Mouse (Mus musculus) R1 (cell line): ENCODE measurements around the gene Haghl.
A peak's percentile ranks its signal among the peaks of the same experiment; 100 is the strongest.

ENCODE experiments used
- DNase-seq: peaks from one replicate; pipeline ENCODE4 v3.0.0-alpha.2; 2018; ENCODE audit warnings: low read depth, low spot score

Haghl gene

DNA sequence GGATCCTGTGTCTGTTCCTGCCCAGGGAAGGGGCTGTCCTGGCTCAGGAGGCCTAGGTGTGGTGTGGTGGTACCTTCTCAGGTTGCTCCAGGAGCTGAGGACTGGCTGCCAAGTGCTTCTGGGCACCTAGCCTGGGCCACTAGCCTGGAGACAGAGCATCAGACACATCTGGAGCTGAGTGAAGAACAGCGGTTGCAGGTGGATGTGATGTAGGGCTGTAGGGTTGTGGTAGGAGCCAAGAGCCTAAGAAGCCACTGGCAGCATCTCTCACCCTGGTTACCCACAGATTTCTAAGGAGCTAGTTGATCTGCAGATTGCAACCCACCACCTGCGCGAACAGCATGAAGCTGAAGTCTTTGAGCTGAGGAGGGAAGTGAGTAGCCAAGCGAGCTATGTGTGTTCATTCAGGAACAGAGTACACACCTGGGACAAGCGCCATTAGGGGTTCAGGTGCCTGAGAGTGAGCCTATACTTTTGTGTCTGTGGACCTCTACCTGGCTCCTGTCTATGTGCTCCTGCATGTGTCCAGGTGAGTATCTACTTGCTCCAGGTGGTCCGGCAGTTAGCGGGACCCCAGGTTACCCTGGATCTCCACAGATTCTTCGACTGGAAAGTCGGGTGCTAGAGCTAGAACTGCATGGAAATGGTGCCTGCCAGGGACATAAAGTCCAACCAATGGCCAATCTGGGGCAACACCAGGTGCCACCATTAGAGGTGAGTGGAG lies 1.5 kb upstream of the Haghl start:
- DNase-seq: no peak

DNA sequence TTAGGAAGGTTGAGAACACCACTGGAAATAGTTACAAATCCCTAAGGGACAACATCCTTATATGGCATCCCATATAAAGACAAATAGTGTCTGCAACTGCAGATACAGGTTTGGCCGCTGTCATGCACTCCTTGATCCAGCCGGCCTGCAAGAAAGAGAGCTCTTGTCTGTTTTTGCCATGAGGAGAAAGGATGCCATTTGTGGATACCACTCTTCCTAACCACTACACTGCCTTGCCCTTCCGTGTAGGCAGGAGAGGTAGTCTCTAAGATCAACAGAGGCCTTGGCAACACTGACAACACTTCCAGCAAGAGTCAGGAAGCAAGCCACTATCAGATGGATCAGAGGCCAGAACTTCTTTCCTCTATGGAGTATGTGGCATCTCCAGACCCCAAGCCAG lies 807 bp upstream of the Haghl start, which contains the start of gene Ccdc78:
Gene Ccdc78 (plus strand): TSS at position 301 of the 400 bp plus-strand sequence.
- DNase-seq: no peak

DNA sequence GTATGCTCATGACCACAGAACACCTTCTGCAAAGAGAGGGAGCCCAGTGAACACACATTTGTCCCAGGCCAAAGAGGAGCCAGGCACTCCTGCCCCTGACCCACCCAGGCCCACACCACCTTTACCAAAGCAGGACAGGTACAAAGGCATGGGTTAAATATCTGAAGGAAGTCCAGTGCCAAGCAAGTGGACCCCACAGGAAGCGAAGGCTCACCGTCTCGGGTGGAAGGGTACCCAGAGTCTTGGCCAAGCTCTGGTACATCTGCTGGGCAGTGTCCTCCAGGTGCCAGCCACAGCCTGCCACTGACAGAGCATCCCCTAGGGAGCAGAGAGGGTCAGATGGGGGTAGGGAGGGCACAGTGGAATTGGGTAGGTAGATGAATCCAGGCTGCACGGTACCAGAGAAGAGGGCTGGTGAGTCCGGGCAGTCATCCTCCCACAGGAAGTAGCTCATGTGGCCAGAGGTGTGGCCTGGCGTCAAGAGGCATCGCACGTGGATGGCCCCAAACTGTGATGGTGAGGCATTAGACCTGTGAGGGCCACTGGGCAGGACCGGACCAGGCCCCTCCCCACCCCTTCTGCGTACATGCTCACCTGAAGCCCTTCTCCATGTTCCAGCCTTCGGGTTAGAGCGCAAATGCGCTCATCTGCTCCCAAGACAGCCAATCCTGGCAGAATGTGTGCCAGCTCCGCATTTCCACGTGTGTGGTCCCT lies 1.5 kb downstream of the Haghl start:
- DNase-seq: no peak

DNA sequence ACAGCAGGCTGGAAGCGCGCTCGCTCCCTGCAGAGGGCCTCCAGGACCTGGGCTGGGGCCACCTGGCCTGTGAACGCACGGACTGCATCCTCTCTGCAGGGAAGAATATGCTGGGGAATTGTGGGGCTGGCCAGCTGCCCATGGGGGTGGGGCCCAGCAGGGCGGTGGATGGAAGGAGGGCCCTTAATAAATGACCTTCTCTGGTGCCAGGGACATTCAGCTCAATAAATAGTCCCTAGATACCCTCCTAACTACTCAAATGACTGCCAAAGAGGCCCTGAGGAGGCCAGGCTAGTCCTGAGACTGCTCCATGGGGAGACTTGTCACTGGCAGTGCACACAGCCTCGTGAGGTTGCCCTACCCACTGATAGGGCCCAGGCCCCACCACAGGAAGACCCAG lies 2.4 kb downstream of the Haghl start:
- DNase-seq: no peak

DNA sequence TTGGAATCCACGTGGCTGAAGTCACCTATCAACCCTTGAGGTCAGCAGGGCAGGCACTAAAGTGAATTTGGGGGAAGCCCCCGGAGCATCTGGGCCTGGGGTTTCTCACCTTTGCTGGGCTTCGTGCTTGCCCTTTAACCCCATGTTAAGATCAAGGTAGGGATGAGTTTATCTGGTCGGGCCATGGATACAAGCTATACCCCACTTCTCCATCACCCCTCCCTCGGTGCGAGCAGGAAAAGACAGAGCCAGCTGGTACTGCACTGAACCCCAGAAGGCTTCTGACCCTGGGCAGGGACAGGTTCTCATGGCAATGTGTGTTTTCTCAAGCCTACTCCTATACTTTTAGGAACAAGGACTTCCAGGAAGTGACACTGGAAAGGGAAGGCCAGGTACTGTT lies 4.1 kb downstream of the Haghl start:
- no peak for DNase-seq

GRCm38 (mm10) chr17:25777948-25778347 lies 7.5 kb downstream of the Haghl start:
- DNase-seq: no peak

DNA sequence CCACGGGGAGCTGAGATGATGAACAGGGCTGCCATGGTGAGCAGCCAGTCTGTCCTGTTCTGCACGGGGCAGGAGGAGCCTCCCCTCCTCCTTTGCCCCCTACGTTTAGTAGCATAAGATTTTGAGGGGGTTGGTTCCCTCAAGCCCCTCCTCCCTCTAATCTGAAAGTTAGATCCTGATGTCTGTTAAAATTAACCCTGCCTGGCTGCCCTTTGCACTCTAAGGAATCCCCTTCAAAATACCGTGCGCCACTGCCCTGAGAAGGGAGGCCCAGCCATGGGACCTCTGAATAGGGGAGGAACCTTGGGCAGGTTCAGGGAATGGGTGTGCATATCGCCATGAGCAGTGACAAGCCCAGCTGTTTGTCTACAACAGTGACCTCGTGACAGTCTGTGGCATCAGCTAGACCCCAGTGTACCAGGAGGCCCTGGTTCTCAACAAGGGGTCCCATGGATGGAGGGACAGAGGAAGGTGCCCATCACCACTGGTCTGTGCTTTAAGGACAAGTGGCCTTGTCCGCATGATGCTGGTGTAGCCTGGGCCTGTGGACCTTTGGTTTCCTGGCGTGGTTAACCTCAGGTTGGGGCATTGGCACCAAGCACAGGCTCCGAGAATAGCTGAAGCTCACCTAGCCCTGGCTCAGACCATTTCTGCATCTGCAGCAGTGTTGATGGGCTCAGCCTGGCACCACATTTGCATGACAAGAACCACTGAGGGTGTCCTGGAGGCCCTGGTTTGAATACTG lies 10.0 kb downstream of the Haghl start:
- DNase-seq: no peak

DNA sequence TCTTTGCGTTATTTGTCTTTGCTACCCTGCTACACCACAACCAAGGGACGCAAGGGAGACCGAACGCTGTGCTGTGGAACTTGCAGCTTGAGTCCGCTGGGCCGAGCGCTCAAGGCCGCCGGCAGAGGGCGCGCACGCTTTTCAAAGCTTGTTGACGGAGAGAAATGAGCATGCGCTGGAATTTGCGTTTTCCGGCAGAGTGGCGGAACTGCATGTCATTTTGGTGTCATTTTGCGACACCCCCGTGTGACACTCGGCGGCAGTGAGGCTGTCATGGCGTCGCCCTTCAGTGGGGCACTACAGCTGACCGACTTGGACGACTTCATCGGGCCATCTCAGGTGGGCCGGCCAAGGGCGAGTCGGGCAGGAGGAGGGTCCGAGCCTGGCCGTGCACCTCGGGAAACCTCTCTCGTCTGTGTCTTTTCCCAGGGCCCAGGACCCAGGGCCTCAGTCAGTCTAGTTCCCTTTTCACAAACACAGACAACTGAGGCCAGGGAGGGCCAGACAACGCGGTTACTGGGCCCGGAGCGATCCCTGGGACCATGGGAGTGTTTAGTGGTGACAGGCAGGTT lies 11.8 kb downstream of the Haghl start, which contains the start of gene Narfl:
Gene Narfl (plus strand): TSS at position 228 of the 572 bp plus-strand sequence.
- DNase-seq: peak; percentile 98

GRCm38 (mm10) chr17:25769331-25769730 lies 16.1 kb downstream of the Haghl start:
- no peak for DNase-seq

DNA sequence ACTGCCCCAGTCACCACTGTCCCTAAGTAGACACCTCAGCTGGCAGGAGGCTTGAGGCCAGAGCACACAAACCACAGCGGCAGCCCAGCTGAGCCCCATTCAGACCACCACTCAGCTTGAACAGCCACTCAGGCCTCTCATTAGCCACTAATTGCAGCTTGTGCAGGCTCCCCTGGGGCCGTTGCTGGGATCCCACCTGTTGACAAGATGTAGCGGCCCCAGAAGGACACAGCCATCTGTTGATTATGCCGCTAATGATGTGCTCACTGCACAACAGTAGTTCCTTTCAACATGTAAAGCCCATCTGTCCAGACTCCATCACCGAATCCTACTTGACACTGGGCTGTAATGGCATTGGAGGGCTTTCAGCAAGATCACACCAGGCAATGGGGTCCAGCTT lies 19.6 kb downstream of the Haghl start:
- no peak for DNase-seq

DNA sequence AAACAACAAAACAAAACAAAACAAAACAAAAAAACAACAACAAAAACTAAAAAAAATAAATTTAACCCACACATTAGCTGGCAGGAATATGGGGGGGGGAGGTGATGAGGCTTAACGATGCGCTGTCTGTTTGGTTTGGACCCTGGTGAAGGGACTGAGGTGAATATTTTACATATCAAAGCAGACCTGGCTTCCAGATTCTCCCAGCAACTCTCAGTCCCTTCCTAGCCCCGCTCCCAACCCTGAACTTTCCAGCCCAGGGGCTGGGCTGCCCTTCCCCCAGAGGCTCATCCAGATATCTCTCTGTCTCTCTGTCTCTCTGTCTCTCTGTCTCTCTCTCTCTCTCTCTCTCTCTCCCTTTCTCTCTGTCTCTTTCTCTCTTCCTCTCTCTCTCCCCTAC lies 22.9 kb downstream of the Haghl start:
- peak; percentile 60 for DNase-seq

DNA sequence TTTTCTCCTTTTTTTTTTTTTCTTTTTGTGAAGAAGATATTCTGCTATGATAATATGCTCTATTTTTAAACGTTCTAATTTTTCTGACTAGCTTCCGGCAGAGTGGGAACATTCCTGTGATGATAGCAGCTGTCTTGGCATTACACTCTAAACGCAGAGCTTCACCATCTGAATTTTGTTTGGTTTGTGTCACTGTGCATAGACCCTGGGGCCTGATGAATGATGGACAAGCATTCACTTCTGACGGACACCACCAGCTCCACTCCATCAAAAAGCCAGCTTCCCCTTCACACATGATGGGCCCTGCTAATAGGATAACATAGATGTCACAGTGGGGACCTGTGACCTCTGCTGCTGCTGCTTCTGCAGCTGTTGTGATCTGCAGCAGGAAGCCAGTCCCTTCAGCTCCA lies 23.9 kb downstream of the Haghl start:
- no peak for DNase-seq

- DNase-seq: no peak
These were observed 25.3 kb downstream of the Haghl start for GRCm38 (mm10) chr17:25760148-25760547.

DNA sequence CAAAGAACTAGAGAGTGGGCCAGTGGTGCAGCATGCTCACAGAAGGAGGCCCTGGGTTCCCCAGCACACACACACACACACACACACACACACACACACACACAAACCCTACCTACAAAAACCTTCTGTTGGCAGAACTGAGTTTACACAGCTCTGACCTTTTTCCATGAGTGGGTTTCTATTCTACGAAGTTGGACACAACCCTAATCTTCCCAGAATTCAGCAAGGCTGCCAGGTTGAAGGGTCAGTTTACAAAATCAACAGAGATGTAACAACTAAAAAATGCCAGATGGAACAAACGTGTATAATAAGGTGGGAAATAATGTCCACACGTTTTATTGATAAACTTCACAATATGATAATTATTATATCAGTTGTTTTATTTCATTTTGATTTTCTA lies 27.8 kb downstream of the Haghl start:
- DNase-seq: no peak

- DNase-seq: peak; percentile 99
These were observed 28.9 kb downstream of the Haghl start for GRCm38 (mm10) chr17:25756378-25757242.

GRCm38 (mm10) chr17:25755627-25756377 lies 29.7 kb downstream of the Haghl start:
- peak; percentile 93 for DNase-seq

- DNase-seq: peak; percentile 86
These were observed 30.4 kb downstream of the Haghl start for GRCm38 (mm10) chr17:25755086-25755485.

DNA sequence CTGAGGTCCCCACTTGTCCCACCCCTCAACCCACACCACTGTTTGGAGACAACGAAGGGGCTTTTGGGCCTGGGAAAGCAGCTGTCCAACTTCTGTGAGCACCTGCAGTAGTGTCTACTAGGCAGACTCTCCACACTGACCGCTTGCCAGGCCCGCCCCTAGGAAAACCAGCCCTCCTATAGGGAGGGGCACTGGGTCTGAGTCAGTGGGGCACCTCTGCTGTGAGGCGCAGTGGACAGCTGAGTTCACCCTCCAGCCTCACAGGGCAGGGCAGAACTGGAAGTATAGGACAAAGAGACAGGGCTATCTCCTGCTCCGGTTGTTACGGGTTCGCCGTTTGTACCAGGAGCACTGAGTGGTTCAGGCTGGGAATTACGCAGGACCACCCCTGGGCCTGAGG lies 31.2 kb downstream of the Haghl start, which contains the start of gene Msln:
Gene Msln (minus strand): TSS at position 138 of the 400 bp plus-strand sequence.
- no peak for DNase-seq

GRCm38 (mm10) chr17:25751446-25751845 lies 34.0 kb downstream of the Haghl start:
- DNase-seq: no peak

DNA sequence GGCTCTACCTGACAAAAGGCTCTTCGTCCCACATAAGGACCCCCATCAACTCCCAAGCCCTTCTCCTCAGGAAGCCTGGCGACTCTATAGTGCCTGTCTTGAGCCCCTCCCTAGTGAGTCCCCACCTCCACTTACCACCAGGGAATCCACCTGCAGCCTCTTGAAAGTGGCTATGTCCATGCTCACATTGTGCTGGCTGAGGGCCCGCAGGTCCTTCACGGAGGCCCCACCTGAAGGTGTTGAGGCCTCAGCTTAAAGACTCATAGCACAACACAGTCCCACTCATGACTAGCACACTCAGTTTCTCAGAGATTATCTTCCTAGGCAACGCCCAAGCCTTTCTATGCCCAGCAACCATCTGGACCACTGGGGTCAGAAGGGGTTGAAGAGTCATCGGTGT lies 36.2 kb downstream of the Haghl start:
- DNase-seq: no peak
